Mouse (Mus musculus): ENCODE measurements at regions not wholly inside any gene's neighbourhood (a gene's known extent, or its start where the extent isn't known, plus 50 kb on each side); places are given as distances from the start of the nearest gene placed in this dataset.

GRCm38 (mm10) chr4:125765171-125765570 is 259.2 kb upstream of the Csf3r start:
- no peak for DNase-seq (ENCODE audit: low spot score in 2 of 2)

- DNase-seq (ENCODE audit: low spot score in 2 of 2): no peak
These were observed 247.2 kb upstream of the Csf3r start for GRCm38 (mm10) chr4:125777126-125777525.

GRCm38 (mm10) chr4:125780113-125780512 is 244.2 kb upstream of the Csf3r start:
- no peak for DNase-seq (ENCODE audit: low spot score in 2 of 2)

- DNase-seq (ENCODE audit: low spot score in 2 of 2): no peak
These were observed 243.3 kb upstream of the Csf3r start for GRCm38 (mm10) chr4:125780921-125781487.

DNA sequence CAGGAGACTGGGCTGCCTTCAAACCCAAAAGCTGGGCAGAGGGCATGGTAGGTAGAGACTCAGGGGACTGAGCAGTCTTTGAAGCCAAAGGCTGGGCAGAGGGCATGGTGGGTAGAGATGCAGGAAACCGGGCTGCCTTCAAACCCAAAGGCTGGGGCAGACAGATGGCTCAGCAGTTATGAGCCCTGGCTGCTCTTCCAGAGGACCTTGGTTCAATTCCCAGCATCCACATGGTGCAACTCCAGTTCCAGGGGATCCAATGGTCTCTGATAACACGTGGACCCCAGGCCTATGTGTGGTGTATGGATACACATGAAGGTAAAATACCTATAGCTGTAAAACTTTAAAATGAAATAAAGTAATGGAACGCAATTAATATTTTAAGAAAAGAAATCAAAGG is 242.0 kb upstream of the Csf3r start:
- DNase-seq (ENCODE audit: low spot score in 2 of 2): no peak

- DNase-seq (ENCODE audit: low spot score in 2 of 2): no peak
These were observed 238.3 kb upstream of the Csf3r start for GRCm38 (mm10) chr4:125786083-125786482.

DNA sequence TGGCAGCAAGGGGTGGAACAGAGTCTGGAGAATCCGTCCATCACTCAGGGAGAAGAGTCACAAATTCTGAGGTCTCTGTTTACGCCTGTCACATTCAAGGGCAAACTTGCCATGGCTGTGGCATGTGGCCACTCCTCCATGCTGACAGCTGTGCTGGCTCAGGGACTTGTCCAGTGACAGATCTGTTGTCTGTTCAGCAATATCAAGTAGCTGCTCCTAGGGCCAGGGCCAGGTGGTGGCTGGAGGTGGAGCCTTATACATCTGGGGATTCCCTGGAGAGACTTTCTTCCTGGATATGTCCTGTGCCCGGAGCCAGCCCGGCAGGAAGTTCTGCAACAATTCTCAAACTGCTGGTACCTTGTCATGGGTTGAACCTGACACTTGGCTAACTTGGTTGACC is 229.7 kb upstream of the Csf3r start:
- no peak for DNase-seq (ENCODE audit: low spot score in 2 of 2)

GRCm38 (mm10) chr4:125807923-125808322 is 216.4 kb upstream of the Csf3r start:
- no peak for DNase-seq (ENCODE audit: low spot score in 2 of 2)

GRCm38 (mm10) chr4:125809446-125810108 is 214.8 kb upstream of the Csf3r start:
- DNase-seq (ENCODE audit: low spot score in 2 of 2): no peak

DNA sequence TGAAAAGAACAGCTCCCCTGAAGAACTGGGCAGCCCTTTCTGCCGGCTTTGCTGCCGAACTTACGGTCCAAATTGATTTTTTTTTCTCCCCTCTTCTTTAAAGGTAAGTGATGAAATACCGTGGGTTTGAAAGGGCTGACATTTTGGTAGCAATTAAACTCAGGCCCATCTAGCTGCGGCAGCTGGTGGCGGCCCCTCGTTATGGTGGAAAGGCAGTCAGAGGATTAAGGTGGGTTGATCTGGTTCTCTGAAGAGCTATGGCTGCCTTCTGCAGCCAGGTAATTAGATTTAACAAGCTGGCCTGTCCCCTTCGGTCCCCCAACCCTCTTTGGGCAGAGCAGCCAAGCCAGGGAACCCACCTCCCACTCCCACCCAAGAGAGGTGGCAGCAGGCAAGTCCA is 214.1 kb upstream of the Csf3r start:
- no peak for DNase-seq (ENCODE audit: low spot score in 2 of 2)

DNA sequence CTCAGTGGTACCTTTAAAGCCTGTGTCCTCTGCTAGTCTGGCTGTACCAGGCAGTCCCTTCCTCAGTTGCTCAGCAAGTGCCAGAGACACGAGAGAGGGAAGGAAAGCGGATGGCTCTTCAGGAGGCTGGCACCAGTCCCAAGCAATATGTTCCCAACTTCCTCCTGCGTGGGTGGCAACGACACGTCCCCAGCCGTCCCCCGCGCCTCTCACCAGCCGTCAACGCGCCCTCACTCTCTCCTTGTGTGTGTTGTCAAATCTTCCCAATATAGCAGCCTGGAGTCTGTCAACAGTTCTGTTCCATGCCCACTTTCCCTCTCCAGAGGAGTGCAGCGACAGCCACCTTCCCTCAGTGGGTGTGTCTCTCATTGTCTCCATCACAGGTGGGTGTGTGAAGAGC is 210.0 kb upstream of the Csf3r start:
- DNase-seq (ENCODE audit: low spot score in 2 of 2): no peak

DNA sequence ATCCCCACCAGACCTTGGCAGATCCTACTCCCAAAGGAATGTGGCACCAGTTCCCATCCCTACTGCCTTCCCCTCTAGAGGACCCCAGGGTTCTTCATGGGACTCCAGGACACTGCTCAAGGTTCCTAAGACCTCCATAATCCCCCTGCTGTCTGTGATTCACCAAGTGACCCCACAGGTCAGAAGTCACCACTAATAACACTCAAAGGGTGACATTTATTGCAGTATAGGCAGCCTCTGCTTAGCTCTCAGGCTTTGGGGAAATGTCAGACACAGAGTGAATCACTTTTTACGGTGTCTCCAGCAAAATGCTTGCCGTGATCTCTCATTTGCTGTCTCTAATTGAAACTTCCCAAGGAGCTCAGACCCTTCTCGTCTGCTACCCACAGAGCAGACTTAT is 209.1 kb upstream of the Csf3r start:
- DNase-seq (ENCODE audit: low spot score in 2 of 2): no peak

- DNase-seq (ENCODE audit: low spot score in 2 of 2): no peak
These were observed 199.8 kb upstream of the Csf3r start for GRCm38 (mm10) chr4:125824525-125824924.

- no peak for DNase-seq (ENCODE audit: low spot score in 2 of 2)
These were observed 197.9 kb upstream of the Csf3r start for GRCm38 (mm10) chr4:125826416-125826815.

DNA sequence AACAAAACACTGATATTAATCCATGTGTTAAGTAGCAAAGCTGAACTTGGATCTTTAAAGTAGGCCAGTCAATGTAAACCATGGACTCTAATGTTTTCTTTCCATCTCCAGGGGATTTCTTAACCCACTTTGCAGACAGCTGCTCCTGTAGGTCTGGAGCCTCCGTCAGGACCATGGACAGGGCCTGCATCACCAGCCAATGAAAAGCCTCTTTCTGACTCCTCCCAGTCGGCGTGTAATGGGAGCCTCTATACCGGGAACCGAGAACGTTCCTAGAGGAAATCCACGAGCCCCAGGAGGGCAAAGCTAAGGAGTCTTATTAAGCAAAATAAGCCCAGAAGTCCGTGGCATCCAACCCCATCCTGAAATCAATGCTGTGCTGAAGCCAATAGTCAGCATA is 189.1 kb upstream of the Csf3r start:
- DNase-seq (ENCODE audit: low spot score in 2 of 2): no peak

GRCm38 (mm10) chr4:125847568-125847967 is 176.8 kb upstream of the Csf3r start:
- DNase-seq (ENCODE audit: low spot score in 2 of 2): no peak

DNA sequence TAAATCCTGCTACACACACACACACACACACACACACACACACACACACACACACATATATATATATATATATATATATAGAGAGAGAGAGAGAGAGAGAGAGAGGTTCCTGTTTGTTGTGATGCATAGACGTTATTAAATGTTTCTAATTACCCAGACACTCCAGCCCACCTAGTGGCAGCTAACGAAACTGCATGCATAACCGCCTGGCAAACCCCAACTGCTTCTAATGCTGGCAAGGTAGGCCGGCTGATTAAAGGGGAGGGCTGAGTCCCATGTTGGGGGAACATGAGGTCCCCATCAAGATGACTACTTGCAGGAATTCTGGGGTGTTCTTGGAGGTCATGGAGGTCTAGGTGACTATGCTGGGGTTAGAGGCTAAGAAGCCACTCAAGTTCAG is 174.1 kb upstream of the Csf3r start:
- DNase-seq (ENCODE audit: low spot score in 2 of 2): no peak

- DNase-seq (ENCODE audit: low spot score in 2 of 2): no peak
These were observed 171.8 kb upstream of the Csf3r start for GRCm38 (mm10) chr4:125852545-125852944.

DNA sequence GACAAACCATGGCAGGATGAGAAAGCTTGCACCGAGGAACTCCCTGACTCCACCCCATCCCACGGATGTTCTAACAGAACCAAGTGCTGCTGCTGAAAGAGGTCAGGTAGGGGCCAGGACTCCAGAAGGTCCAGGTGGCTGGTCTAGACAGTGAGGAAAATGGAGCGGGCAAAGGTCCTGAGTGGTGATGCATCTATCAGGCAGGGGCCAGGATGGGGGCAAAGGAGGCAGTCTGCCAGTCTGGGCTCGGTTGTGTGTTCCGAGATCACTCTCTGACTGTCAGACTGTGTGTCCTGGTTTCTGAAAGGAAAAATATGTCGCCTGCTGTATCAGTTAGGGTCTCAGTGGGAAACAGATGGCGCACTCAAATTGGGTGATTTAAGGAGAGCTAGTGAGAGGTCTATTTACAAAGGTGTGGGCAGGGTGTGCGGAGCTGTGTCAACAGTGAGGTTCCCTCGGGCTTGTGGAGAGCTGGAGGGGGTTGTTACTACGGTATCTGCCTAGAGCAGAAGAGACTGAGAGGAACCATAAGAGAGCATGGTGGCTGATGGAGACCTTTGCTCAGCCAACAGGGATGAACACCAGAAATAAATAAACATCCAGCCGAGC is 168.3 kb upstream of the Csf3r start:
- no peak for DNase-seq (ENCODE audit: low spot score in 2 of 2)

GRCm38 (mm10) chr4:125856781-125857180 is 167.6 kb upstream of the Csf3r start:
- no peak for DNase-seq (ENCODE audit: low spot score in 2 of 2)

GRCm38 (mm10) chr4:125865057-125865456 is 159.3 kb upstream of the Csf3r start:
- DNase-seq (ENCODE audit: low spot score in 2 of 2): no peak

- DNase-seq (ENCODE audit: low spot score in 2 of 2): no peak
These were observed 158.6 kb upstream of the Csf3r start for GRCm38 (mm10) chr4:125865728-125866127.

GRCm38 (mm10) chr4:125871211-125871610 is 153.1 kb upstream of the Csf3r start:
- DNase-seq (ENCODE audit: low spot score in 2 of 2): no peak
